Mouse (Mus musculus) liver, postnatal 0 days (tissue): ENCODE results near the gene Sspn. TPM values are rescaled to one million over a fixed set of nuclear protein-coding genes. Genes with fewer than 3 reads are reported as not detected.

Experiments
- ATAC-seq: fragments of 200-750 bp; cut with Nextera tagmentation; 2 replicates; pipeline ENCODE4 v1.8.0; 2017; ENCODE audit warnings: mild to moderate bottlenecking, moderate library complexity
- DNase-seq: peaks from one replicate; pipeline ENCODE4 v3.0.0-alpha.2; 2016
- H3K27ac ChIP-seq: fragments of 300-500 bp; sonication (generic); 2 replicates; pipeline ENCODE4 v1.5.1; 2014; ENCODE audit warnings: antibody characterized with exemption, moderate library complexity, mild to moderate bottlenecking, low read depth
- H3K27me3 ChIP-seq: fragments of 300-500 bp; sonication (generic); 2 replicates; pipeline ENCODE4 v1.6.1; 2014; ENCODE audit warnings: low read length, control low read depth, mixed read lengths; ENCODE audit not compliant: insufficient read depth
- H3K36me3 ChIP-seq: fragments of 300-500 bp; sonication (generic); replicated peaks from 2 replicates; pipeline ENCODE4 v1.6.1; 2014; ENCODE audit warnings: mild to moderate bottlenecking, control low read depth, low read length, moderate library complexity, mixed read lengths; ENCODE audit not compliant: insufficient read depth
- H3K4me1 ChIP-seq: fragments of 300-500 bp; sonication (generic); 2 replicates; pipeline ENCODE4 v1.6.1; 2014; ENCODE audit warnings: antibody characterized with exemption, mild to moderate bottlenecking, control low read depth; ENCODE audit not compliant: insufficient read depth
- H3K4me2 ChIP-seq: fragments of 300-500 bp; sonication (generic); 2 replicates; pipeline ENCODE4 v1.6.1; 2014; ENCODE audit warnings: low read depth, mild to moderate bottlenecking, low read length, moderate library complexity, mixed read lengths
- H3K4me3 ChIP-seq: fragments of 300-500 bp; sonication (generic); 2 replicates; pipeline ENCODE4 v1.5.1; 2014; ENCODE audit warnings: low read depth, low read length
- H3K9ac ChIP-seq: fragments of 300-500 bp; sonication (generic); replicated peaks from 2 replicates; pipeline ENCODE4 v1.6.1; 2014; ENCODE audit warnings: mild to moderate bottlenecking, moderate library complexity
- H3K9me3 ChIP-seq: fragments of 300-500 bp; sonication (generic); 2 replicates; pipeline ENCODE4 v1.6.1; 2016; ENCODE audit warnings: mild to moderate bottlenecking, control low read depth, low read length, mixed read lengths
- CTCF ChIP-seq: sonication (generic); IDR thresholded peaks from 2 replicates; pipeline ENCODE4 v1.5.1; 2016; ENCODE audit warnings: antibody characterized with exemption, low read depth
- EP300 ChIP-seq: IDR thresholded peaks from 2 replicates; pipeline ENCODE4 v1.6.1; 2016; ENCODE audit warnings: antibody characterized with exemption, low read depth, mild to moderate bottlenecking
- WGBS: fragments of 180-500 bp; shearing (Covaris S2); extraction: QIAGEN DNeasy Blood & Tissue Kit; methylation state at CpG from one replicate; pipeline ENCODE4 v1.1.7; 2014; ENCODE audit not compliant: insufficient replicate concordance; 5-methylcytosine and 5-hydroxymethylcytosine counted together
- polyA plus RNA-seq: library from polyadenylated mRNA; unstranded; fragments of >200 nt; fragmentation: Nextera tagmentation; extraction: Ambion mirVana; gene quantifications from 2 replicates; pipeline ENCODE4 v1.2.1, GENCODE M21; 2015

The Sspn gene
- polyA plus RNA-seq, 1 experiment from 2014 or later, result 0.51 TPM

- Histone ChIP-seq H3K4me2 (no peak overlapping the region), H3K27ac (no peak overlapping the region), H3K9me3 (no peaks in the 10 kb centered on the region), H3K4me1 (no peaks in the 10 kb centered on the region), H3K36me3 (no peaks in the 10 kb centered on the region), H3K4me3 (no peak overlapping the region), H3K27me3 (no peaks in the 10 kb centered on the region), H3K9ac (no peak overlapping the region)
- ATAC-seq (no peak), DNase-seq (no peak)
- TF ChIP-seq EP300 (no peak), CTCF (no peak)
- WGBS, result 61% methylated on average over 7 of the region's 7 CpGs
Observed at GRCm38 (mm10) chr6:145906096-145906890, 25.1 kb upstream of the Sspn start.

- no peaks in the 10 kb centered on the region for H3K9me3 ChIP-seq
- ATAC-seq, result no peak
- DNase-seq, result no peak
- no peaks in the 10 kb centered on the region for H3K36me3 ChIP-seq
- no peak for TF ChIP-seq CTCF
- TF ChIP-seq EP300, result no peak
- H3K27ac ChIP-seq, result no peak overlapping the region
- no peak overlapping the region for H3K4me3 ChIP-seq
- H3K9ac ChIP-seq, result no peak overlapping the region
- no peaks in the 10 kb centered on the region for H3K4me1 ChIP-seq
- WGBS, result 37% methylated on average over 4 of the region's 4 CpGs
- no peak overlapping the region for H3K4me2 ChIP-seq
- H3K27me3 ChIP-seq, result no peaks in the 10 kb centered on the region
Observed at GRCm38 (mm10) chr6:145909943-145910342, 21.5 kb upstream of the Sspn start.

GRCm38 (mm10) chr6:145910469-145911426 lies 20.7 kb upstream of the Sspn start:
- no peak overlapping the region for H3K27ac ChIP-seq
- no peaks in the 10 kb centered on the region for H3K36me3 ChIP-seq
- whole genome bisulfite sequencing, result 73% methylated on average over 3 of the region's 3 CpGs
- DNase-seq (no peak), ATAC-seq (no peak)
- no peaks in the 10 kb centered on the region for H3K9me3 ChIP-seq
- TF ChIP-seq EP300, result no peak
- TF ChIP-seq CTCF, result no peak
- H3K4me3 ChIP-seq, result no peak overlapping the region
- H3K4me2 ChIP-seq, result no peak overlapping the region
- H3K4me1 ChIP-seq, result no peaks in the 10 kb centered on the region
- H3K27me3 ChIP-seq, result no peaks in the 10 kb centered on the region
- no peak overlapping the region for H3K9ac ChIP-seq

- H3K27me3 ChIP-seq, result no peaks in the 10 kb centered on the region
- H3K27ac ChIP-seq, result no peak overlapping the region
- H3K9me3 ChIP-seq, result no peaks in the 10 kb centered on the region
- no peak for ATAC-seq
- no peak overlapping the region for H3K4me2 ChIP-seq
- DNase-seq, result no peak
- no peaks in the 10 kb centered on the region for H3K36me3 ChIP-seq
- H3K9ac ChIP-seq, result no peak overlapping the region
- TF ChIP-seq CTCF (no peak), EP300 (no peak)
- H3K4me1 ChIP-seq, result no peaks in the 10 kb centered on the region
- no peak overlapping the region for H3K4me3 ChIP-seq
Observed at GRCm38 (mm10) chr6:145912232-145912631, 19.2 kb upstream of the Sspn start.

- H3K9me3 ChIP-seq, result no peaks in the 10 kb centered on the region
- no peaks in the 10 kb centered on the region for H3K36me3 ChIP-seq
- no peak for DNase-seq
- H3K4me2 ChIP-seq, result no peak overlapping the region
- ATAC-seq, result no peak
- H3K9ac ChIP-seq, result no peak overlapping the region
- no peaks in the 10 kb centered on the region for H3K27me3 ChIP-seq
- no peaks in the 10 kb centered on the region for H3K4me1 ChIP-seq
- no peak overlapping the region for H3K27ac ChIP-seq
- WGBS, result 78% methylated on average over 2 of the region's 2 CpGs
- TF ChIP-seq EP300, result no peak
- no peak for TF ChIP-seq CTCF
- H3K4me3 ChIP-seq, result no peak overlapping the region
Observed at GRCm38 (mm10) chr6:145915435-145915834, 16.0 kb upstream of the Sspn start.

GRCm38 (mm10) chr6:145916401-145916800 lies 15.0 kb upstream of the Sspn start:
- Histone ChIP-seq H3K9ac (no peak overlapping the region), H3K27me3 (no peaks in the 10 kb centered on the region), H3K9me3 (no peaks in the 10 kb centered on the region), H3K27ac (no peak overlapping the region), H3K4me1 (no peaks in the 10 kb centered on the region), H3K4me2 (no peak overlapping the region), H3K36me3 (no peaks in the 10 kb centered on the region), H3K4me3 (no peak overlapping the region)
- WGBS, result 69% methylated on average over 6 of the region's 6 CpGs
- no peak for DNase-seq
- TF ChIP-seq EP300 (no peak), CTCF (no peak)
- no peak for ATAC-seq
